21 mouse cellular contexts compared by ENCODE assay signal in genomic region chr1:140451461-140451860, GRCm38 (mm10).
DNase-seq lines count a peak whose midpoint lies in the region; ATAC-seq and TF ChIP-seq lines count a peak whose summit lies in the region.
"Had no signal": no experiment of that assay in that cellular context is flagged by ENCODE, and none has a peak within 500 bp of the region (broad histone marks: within the 10 kb centered on the region; RNA-seq: fewer than 3 reads in every experiment).

No protein-coding gene starts in this region.

- H3K9ac ChIP-seq in embryonic facial prominence, embryonic 14.5 days (ENCODE audit: low read depth, low read length), result no peak overlapping the region
- H3K9ac ChIP-seq in kidney, embryonic 14.5 days (ENCODE audit: low read depth, low read length), result no peak overlapping the region
- no peak overlapping the region for H3K9ac ChIP-seq in stomach, embryonic 14.5 days (replicated peaks; ENCODE audit: low read depth, low read length)
- H3K9ac ChIP-seq in stomach, postnatal 0 days (ENCODE audit: low read length), result no peak overlapping the region
- H3K9ac ChIP-seq: embryonic facial prominence, embryonic 15.5 days; heart, embryonic 13.5 days; hindbrain, embryonic 12.5 days had no signal

- ATAC-seq in embryonic facial prominence, embryonic 14.5 days (ENCODE audit: low read depth), result no peak
- ATAC-seq in kidney, embryonic 14.5 days (ENCODE audit: low FRiP score, low TSS enrichment), result peak; percentile 71
- peak; percentile 28; the same call in 1 of the 2 replicates for ATAC-seq in stomach, embryonic 14.5 days (ENCODE audit: insufficient number of reproducible peaks, insufficient read depth, low FRiP score, low read depth)
- no peak for ATAC-seq in stomach, postnatal 0 days (ENCODE audit: low FRiP score, low TSS enrichment)
- ATAC-seq: forebrain, embryonic 14.5 days had no signal

- peak; percentile 5 for DNase-seq in embryonic facial prominence, embryonic 14.5 days (ENCODE audit: low spot score)
- DNase-seq in embryonic facial prominence, embryonic 10.5 days (ENCODE audit: low spot score), result no peak
- DNase-seq in kidney, postnatal 25 days, result no peak
- peak; percentile 20 for DNase-seq in kidney, postnatal 10 days
- DNase-seq in kidney, adult 11 months, result no peak
- DNase-seq in stomach, postnatal 0 days (ENCODE audit: low spot score), result no peak
- DNase-seq: adrenal gland, postnatal 10 days; cerebellum, adult 11 months; cerebellum, adult 9-10 months; cerebellum, postnatal 36 days; gastrocnemius, adult 2 months; gastrocnemius, postnatal 25 days; heart, postnatal 4 days had no signal

- H3K36me3 ChIP-seq in embryonic facial prominence, embryonic 14.5 days (ENCODE audit: control insufficient read depth, insufficient read depth, low read length), result no peaks in the 10 kb centered on the region
- H3K36me3 ChIP-seq in embryonic facial prominence, embryonic 10.5 days (replicated peaks), result no peaks in the 10 kb centered on the region
- H3K36me3 ChIP-seq in kidney, embryonic 14.5 days (ENCODE audit: control insufficient read depth, insufficient read depth, low read length), result no peaks in the 10 kb centered on the region
- H3K36me3 ChIP-seq in stomach, embryonic 14.5 days (ENCODE audit: control insufficient read depth, insufficient read depth, low read length), result no peaks in the 10 kb centered on the region
- no peaks in the 10 kb centered on the region for H3K36me3 ChIP-seq in stomach, postnatal 0 days (ENCODE audit: control insufficient read depth, insufficient read depth, low read length)
- H3K36me3 ChIP-seq: embryonic facial prominence, embryonic 15.5 days; forebrain, embryonic 10.5 days; heart, embryonic 13.5 days; hindbrain, embryonic 12.5 days had no signal

- no peak overlapping the region for H3K4me2 ChIP-seq in embryonic facial prominence, embryonic 14.5 days (ENCODE audit: low read depth, low read length)
- H3K4me2 ChIP-seq in kidney, embryonic 14.5 days (replicated peaks; ENCODE audit: low read depth, low read length), result no peak overlapping the region
- no peak overlapping the region for H3K4me2 ChIP-seq in stomach, embryonic 14.5 days (replicated peaks; ENCODE audit: low read depth, low read length)
- no peak overlapping the region for H3K4me2 ChIP-seq in stomach, postnatal 0 days (replicated peaks; ENCODE audit: low read depth)
- H3K4me2 ChIP-seq: embryonic facial prominence, embryonic 15.5 days; heart, embryonic 13.5 days; hindbrain, embryonic 12.5 days had no signal

- no peaks in the 10 kb centered on the region for H3K27me3 ChIP-seq in embryonic facial prominence, embryonic 14.5 days (replicated peaks; ENCODE audit: control insufficient read depth, insufficient read depth, low read length)
- H3K27me3 ChIP-seq in embryonic facial prominence, embryonic 10.5 days (replicated peaks; ENCODE audit: low read depth, poor library complexity, severe bottlenecking), result no peaks in the 10 kb centered on the region
- H3K27me3 ChIP-seq in kidney, embryonic 14.5 days (ENCODE audit: control insufficient read depth, insufficient read depth, low read length), result no peaks in the 10 kb centered on the region
- no peaks in the 10 kb centered on the region for H3K27me3 ChIP-seq in stomach, embryonic 14.5 days (ENCODE audit: control insufficient read depth, insufficient read depth, low read length)
- no peaks in the 10 kb centered on the region for H3K27me3 ChIP-seq in stomach, postnatal 0 days (ENCODE audit: control insufficient read depth, insufficient read depth, low read length)
- H3K27me3 ChIP-seq: embryonic facial prominence, embryonic 15.5 days; heart, embryonic 13.5 days; hindbrain, embryonic 12.5 days had no signal

- H3K27ac ChIP-seq in embryonic facial prominence, embryonic 14.5 days (replicated peaks; ENCODE audit: low read depth, low read length), result no peak overlapping the region
- H3K27ac ChIP-seq in embryonic facial prominence, embryonic 10.5 days (replicated peaks), result no peak overlapping the region
- no peak overlapping the region for H3K27ac ChIP-seq in kidney, embryonic 14.5 days (ENCODE audit: low read depth, low read length)
- H3K27ac ChIP-seq in stomach, embryonic 14.5 days (ENCODE audit: low read length), result no peak overlapping the region
- H3K27ac ChIP-seq in stomach, postnatal 0 days (replicated peaks), result no peak overlapping the region
- H3K27ac ChIP-seq: embryonic facial prominence, embryonic 15.5 days; forebrain, embryonic 10.5 days; gastrocnemius, adult 2 months; heart, embryonic 13.5 days; hindbrain, embryonic 12.5 days had no signal

- H3K9me3 ChIP-seq in embryonic facial prominence, embryonic 14.5 days (ENCODE audit: control insufficient read depth, low read length), result no peaks in the 10 kb centered on the region
- H3K9me3 ChIP-seq in embryonic facial prominence, embryonic 10.5 days, result no peaks in the 10 kb centered on the region
- no peaks in the 10 kb centered on the region for H3K9me3 ChIP-seq in kidney, embryonic 14.5 days (ENCODE audit: control insufficient read depth, low read length)
- H3K9me3 ChIP-seq in stomach, embryonic 14.5 days (ENCODE audit: control insufficient read depth, low read depth, low read length), result no peaks in the 10 kb centered on the region
- no peaks in the 10 kb centered on the region for H3K9me3 ChIP-seq in stomach, postnatal 0 days (ENCODE audit: control insufficient read depth, low read length)
- H3K9me3 ChIP-seq: embryonic facial prominence, embryonic 15.5 days; forebrain, embryonic 10.5 days; heart, embryonic 13.5 days; hindbrain, embryonic 12.5 days had no signal

- WGBS in embryonic facial prominence, embryonic 14.5 days, result 77% methylated on average over 3 of the region's 3 CpGs
- WGBS in embryonic facial prominence, embryonic 10.5 days, result 93% methylated on average over 3 of the region's 3 CpGs
- 55% methylated on average over 3 of the region's 3 CpGs for WGBS in kidney, embryonic 14.5 days
- 64% methylated on average over 3 of the region's 3 CpGs for WGBS in stomach, embryonic 14.5 days
- WGBS in stomach, postnatal 0 days, result 56% methylated on average over 3 of the region's 3 CpGs

- no peaks in the 10 kb centered on the region for H3K4me1 ChIP-seq in embryonic facial prominence, embryonic 14.5 days (ENCODE audit: control insufficient read depth, insufficient read depth, low read length)
- H3K4me1 ChIP-seq in embryonic facial prominence, embryonic 10.5 days, result no peaks in the 10 kb centered on the region
- no peaks in the 10 kb centered on the region for H3K4me1 ChIP-seq in kidney, embryonic 14.5 days (ENCODE audit: control insufficient read depth, insufficient read depth, low read length)
- H3K4me1 ChIP-seq in stomach, embryonic 14.5 days (ENCODE audit: control insufficient read depth, insufficient read depth, low read length), result no peaks in the 10 kb centered on the region
- H3K4me1 ChIP-seq in stomach, postnatal 0 days (replicated peaks; ENCODE audit: control insufficient read depth, insufficient read depth), result no peaks in the 10 kb centered on the region
- H3K4me1 ChIP-seq: embryonic facial prominence, embryonic 15.5 days; forebrain, embryonic 10.5 days; heart, embryonic 13.5 days; hindbrain, embryonic 12.5 days had no signal

- H3K4me3 ChIP-seq in embryonic facial prominence, embryonic 14.5 days (ENCODE audit: low read depth, low read length), result no peak overlapping the region
- H3K4me3 ChIP-seq in embryonic facial prominence, embryonic 10.5 days, result no peak overlapping the region
- no peak overlapping the region for H3K4me3 ChIP-seq in kidney, embryonic 14.5 days (ENCODE audit: low read length)
- no peak overlapping the region for H3K4me3 ChIP-seq in stomach, embryonic 14.5 days (ENCODE audit: low read depth, low read length)
- H3K4me3 ChIP-seq in stomach, postnatal 0 days (ENCODE audit: low read depth, low read length), result no peak overlapping the region
- H3K4me3 ChIP-seq: embryonic facial prominence, embryonic 15.5 days; erythroblast, embryonic 14.5 days; forebrain, embryonic 10.5 days; gastrocnemius, adult 2 months; heart, embryonic 13.5 days; hindbrain, embryonic 12.5 days had no signal

- TF ChIP-seq CTCF in stomach, postnatal 0 days (IDR thresholded peaks at IDR 0.05; ENCODE audit: low read depth), result no peak

- TF ChIP-seq EP300 in stomach, postnatal 0 days (optimal IDR thresholded peaks at IDR 0.05), result no peak

Comparison
In these comparisons a context has a peak if more than half of its experiments do, and no peak if none do; other contexts are left out.
1. ATAC-seq: peak in kidney, embryonic 14.5 days (single experiment) and stomach, embryonic 14.5 days (single experiment); none in embryonic facial prominence, embryonic 14.5 days (single experiment) and stomach, postnatal 0 days (single experiment).
2. DNase-seq: peak in embryonic facial prominence, embryonic 14.5 days (single experiment) and kidney, postnatal 10 days (single experiment); none in embryonic facial prominence, embryonic 10.5 days (single experiment), kidney, postnatal 25 days (0 of 2), kidney, adult 11 months (single experiment) and stomach, postnatal 0 days (single experiment).